Mouse (Mus musculus): ENCODE data around the gene Inpp5a. TPM values are rescaled to one million over a fixed set of nuclear protein-coding genes. Genes with fewer than 3 reads are reported as not detected.

Inpp5a gene
- polyA plus RNA-seq, 1 experiment from 2014 or later: 29.1 TPM

DNA sequence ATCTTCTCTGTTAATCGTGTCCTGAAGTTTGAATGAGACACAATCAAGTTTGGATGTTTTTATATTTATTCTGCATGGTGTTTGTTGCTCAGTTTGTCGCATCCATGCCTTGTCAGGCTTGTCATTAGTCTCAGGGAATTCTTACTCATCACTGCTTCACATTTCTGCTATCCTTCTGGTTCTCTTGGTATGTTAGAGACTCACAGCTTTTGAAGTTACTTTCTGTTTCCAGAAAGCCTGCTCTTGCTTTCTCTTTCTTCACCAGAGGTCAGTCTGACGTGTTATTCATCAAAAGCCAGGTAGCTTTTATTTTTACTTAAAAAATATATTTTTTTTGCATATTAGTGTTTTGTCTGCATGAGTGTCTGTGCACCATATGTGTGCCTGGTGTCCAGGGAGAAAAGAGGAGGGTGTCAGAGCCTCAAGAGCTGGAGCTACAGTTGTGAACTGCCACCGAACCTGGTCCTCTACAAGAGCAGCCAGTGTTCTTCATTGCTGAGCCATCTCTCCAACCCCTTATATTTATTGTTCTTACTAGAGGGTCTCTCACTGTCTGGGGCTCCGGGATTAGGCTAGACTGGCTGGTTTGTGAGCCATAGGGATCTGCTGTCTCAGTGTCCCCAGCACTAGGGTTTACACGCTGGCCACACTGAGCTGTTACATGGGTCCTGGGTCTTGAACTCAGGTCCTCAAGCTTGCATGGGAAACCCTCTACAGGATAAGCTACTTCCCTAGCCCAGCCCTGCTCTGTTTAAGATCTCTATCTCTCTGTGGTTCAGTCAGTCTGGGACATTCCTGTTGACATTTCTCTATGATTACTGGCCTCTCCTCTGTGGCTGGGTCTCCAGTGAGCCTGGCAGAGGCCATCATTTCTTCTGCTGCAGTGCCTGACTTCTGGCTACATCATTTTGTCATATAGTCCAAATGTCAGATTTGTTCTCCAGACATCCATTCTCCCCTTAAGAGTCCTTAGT, 51.3 kb downstream of the Inpp5a start:
- no peaks in the 10 kb centered on the region for H3K9me3 ChIP-seq (ENCODE audit: control insufficient read depth)
- H3K4me1 ChIP-seq (replicated peaks; ENCODE audit: control insufficient read depth, insufficient read depth, low read length): peaks cover 15% of the 10 kb centered on the region; the same call in 1 of the 2 replicates
- 80% methylated on average over 6 of the region's 6 CpGs for WGBS
- no peaks in the 10 kb centered on the region for H3K27me3 ChIP-seq (replicated peaks; ENCODE audit: control insufficient read depth, insufficient read depth, low read length)
- no peak overlapping the region for H3K9ac ChIP-seq (ENCODE audit: low read depth, low read length)
- no peak overlapping the region for H3K4me3 ChIP-seq (ENCODE audit: low read depth, low read length)
- ATAC-seq: no peak
- no peak overlapping the region for H3K4me2 ChIP-seq (replicated peaks; ENCODE audit: low read depth)
- H3K27ac ChIP-seq (ENCODE audit: low read depth, low read length): no peak overlapping the region
- no peak for TF ChIP-seq CTCF (IDR thresholded peaks at IDR 0.05; ENCODE audit: low read depth)
- H3K36me3 ChIP-seq (ENCODE audit: control insufficient read depth, insufficient read depth): no peaks in the 10 kb centered on the region

DNA sequence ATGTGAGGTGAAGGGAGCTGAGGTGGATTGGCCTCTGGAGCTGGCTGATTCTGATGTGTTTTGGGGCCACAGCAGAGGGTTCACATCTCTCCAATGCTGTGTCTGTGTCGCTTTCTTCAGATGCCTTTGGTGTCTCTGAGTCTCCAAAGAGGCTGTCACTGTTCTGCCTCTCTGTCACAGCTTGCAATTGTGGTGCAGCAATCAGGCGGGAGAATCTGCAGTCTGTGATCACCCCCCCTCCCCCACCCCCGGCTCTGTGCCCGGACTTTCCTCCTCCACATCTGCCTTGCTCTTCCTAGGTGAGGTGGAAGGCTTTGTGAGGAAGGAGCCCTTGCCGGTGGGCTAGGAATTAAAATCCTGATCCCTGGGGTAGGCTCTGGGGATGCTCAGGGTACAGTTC, 52.1 kb downstream of the Inpp5a start:
- Histone ChIP-seq H3K9me3 (ENCODE audit: control insufficient read depth) (no peaks in the 10 kb centered on the region), H3K4me1 (replicated peaks; ENCODE audit: control insufficient read depth, insufficient read depth, low read length) (peaks cover 15% of the 10 kb centered on the region; the same call in 1 of the 2 replicates), H3K27ac (ENCODE audit: low read depth, low read length) (no peak overlapping the region), H3K4me2 (replicated peaks; ENCODE audit: low read depth) (no peak overlapping the region), H3K36me3 (ENCODE audit: control insufficient read depth, insufficient read depth) (no peaks in the 10 kb centered on the region), H3K27me3 (replicated peaks; ENCODE audit: control insufficient read depth, insufficient read depth, low read length) (no peaks in the 10 kb centered on the region), H3K4me3 (ENCODE audit: low read depth, low read length) (no peak overlapping the region), H3K9ac (ENCODE audit: low read depth, low read length) (no peak overlapping the region)
- ATAC-seq: no peak
- WGBS: 39% methylated on average over 5 of the region's 5 CpGs
- TF ChIP-seq CTCF (IDR thresholded peaks at IDR 0.05; ENCODE audit: low read depth): no peak

- no peaks in the 10 kb centered on the region for H3K27me3 ChIP-seq (replicated peaks; ENCODE audit: control insufficient read depth, insufficient read depth, low read length)
- TF ChIP-seq CTCF (IDR thresholded peaks at IDR 0.05; ENCODE audit: low read depth): peak; percentile 56
- H3K9me3 ChIP-seq (ENCODE audit: control insufficient read depth): no peaks in the 10 kb centered on the region
- no peak overlapping the region for H3K4me2 ChIP-seq (replicated peaks; ENCODE audit: low read depth)
- no peaks in the 10 kb centered on the region for H3K36me3 ChIP-seq (ENCODE audit: control insufficient read depth, insufficient read depth)
- 68% methylated on average over 10 of the region's 10 CpGs for WGBS
- no peak overlapping the region for H3K9ac ChIP-seq (ENCODE audit: low read depth, low read length)
- H3K4me1 ChIP-seq (replicated peaks; ENCODE audit: control insufficient read depth, insufficient read depth, low read length): peaks cover 15% of the 10 kb centered on the region; the same call in 1 of the 2 replicates
- H3K27ac ChIP-seq (ENCODE audit: low read depth, low read length): peak overlapping the region; percentile 15; the same call in 1 of the 2 replicates
- H3K4me3 ChIP-seq (ENCODE audit: low read depth, low read length): no peak overlapping the region
- peak; percentile 28 for ATAC-seq
Observed at GRCm38 (mm10) chr7:139441761-139442211, 52.9 kb downstream of the Inpp5a start.

- H3K27ac ChIP-seq (ENCODE audit: low read depth, low read length): no peak overlapping the region
- no peaks in the 10 kb centered on the region for H3K9me3 ChIP-seq (ENCODE audit: control insufficient read depth)
- H3K9ac ChIP-seq (ENCODE audit: low read depth, low read length): no peak overlapping the region
- no peak overlapping the region for H3K4me2 ChIP-seq (replicated peaks; ENCODE audit: low read depth)
- no peak for TF ChIP-seq CTCF (IDR thresholded peaks at IDR 0.05; ENCODE audit: low read depth)
- H3K4me3 ChIP-seq (ENCODE audit: low read depth, low read length): no peak overlapping the region
- 77% methylated on average over 8 of the region's 8 CpGs for WGBS
- no peaks in the 10 kb centered on the region for H3K27me3 ChIP-seq (replicated peaks; ENCODE audit: control insufficient read depth, insufficient read depth, low read length)
- H3K36me3 ChIP-seq (ENCODE audit: control insufficient read depth, insufficient read depth): peaks cover 6% of the 10 kb centered on the region; the same call in 1 of the 2 replicates
- no peak for ATAC-seq
- peaks cover 15% of the 10 kb centered on the region; the same call in 1 of the 2 replicates for H3K4me1 ChIP-seq (replicated peaks; ENCODE audit: control insufficient read depth, insufficient read depth, low read length)
Observed at GRCm38 (mm10) chr7:139445621-139446020, 56.7 kb downstream of the Inpp5a start.

DNA sequence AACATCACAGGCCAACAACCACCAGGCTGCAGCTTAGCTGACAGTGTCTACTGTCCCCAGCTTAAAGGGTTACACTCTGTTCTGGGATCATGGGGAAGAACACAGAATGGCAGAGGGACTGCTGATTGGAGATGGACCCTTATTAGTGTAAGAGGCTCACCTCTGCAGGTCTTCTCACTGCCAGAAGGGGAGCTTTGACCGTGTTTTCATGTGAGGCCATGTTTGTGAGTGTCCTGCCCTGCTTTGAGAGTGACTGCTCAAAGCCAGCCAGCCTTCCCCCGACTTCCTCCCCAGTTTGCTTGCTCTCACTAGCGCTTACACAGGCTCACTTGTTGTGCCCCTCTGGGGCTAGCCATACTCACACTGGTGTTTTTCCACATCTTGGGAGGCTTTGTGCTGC, 58.5 kb downstream of the Inpp5a start:
- ATAC-seq: no peak
- Histone ChIP-seq H3K4me3 (ENCODE audit: low read depth, low read length) (no peak overlapping the region), H3K36me3 (ENCODE audit: control insufficient read depth, insufficient read depth) (peaks cover 6% of the 10 kb centered on the region; the same call in 1 of the 2 replicates), H3K4me2 (replicated peaks; ENCODE audit: low read depth) (no peak overlapping the region), H3K27ac (ENCODE audit: low read depth, low read length) (no peak overlapping the region), H3K4me1 (replicated peaks; ENCODE audit: control insufficient read depth, insufficient read depth, low read length) (0 out of 2 replicates have a peak, but pooled peaks cover 10% of the 10 kb centered on the region), H3K9ac (ENCODE audit: low read depth, low read length) (no peak overlapping the region), H3K9me3 (ENCODE audit: control insufficient read depth) (no peaks in the 10 kb centered on the region), H3K27me3 (replicated peaks; ENCODE audit: control insufficient read depth, insufficient read depth, low read length) (no peaks in the 10 kb centered on the region)
- no peak for TF ChIP-seq CTCF (IDR thresholded peaks at IDR 0.05; ENCODE audit: low read depth)
- WGBS: 74% methylated on average over 3 of the region's 3 CpGs

DNA sequence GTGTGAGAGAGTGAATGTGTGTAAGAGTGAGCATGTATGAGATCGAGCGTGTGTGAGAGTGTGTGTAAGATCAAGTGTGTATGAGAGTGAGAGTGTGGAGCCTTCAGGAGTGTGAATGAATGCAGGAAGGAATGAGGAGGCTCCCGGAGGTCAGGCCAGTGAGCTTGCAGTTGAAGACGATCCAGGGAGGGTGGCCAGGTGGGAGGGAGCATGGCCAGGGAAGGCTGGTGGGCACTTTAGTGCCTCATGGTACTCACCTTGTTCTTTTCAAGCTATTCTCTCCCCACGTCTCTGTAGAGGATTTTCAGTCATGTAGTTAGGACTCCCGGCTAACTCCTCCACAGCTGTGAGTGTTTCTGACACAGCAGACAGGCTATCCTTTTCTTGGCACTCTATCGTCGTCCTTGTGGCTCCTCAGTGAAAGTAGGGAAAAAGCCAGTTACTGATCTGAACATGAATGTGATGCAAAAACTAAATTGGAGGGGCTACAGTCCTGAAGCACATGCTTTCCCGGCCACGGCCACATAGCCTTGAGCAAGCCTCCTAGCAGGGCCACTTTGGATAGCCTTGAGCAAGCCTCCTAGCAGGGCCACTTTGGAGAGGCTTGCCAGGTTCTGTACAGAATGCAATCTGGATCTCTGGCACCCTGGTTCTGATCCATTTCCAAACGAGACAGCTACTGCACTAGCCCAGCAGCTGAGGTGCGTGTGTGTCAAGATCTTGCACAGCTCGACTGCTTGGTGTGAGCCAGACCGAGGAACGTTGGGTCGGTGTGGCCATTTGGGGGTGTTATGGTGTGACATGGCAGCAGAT, 61.5 kb downstream of the Inpp5a start:
- Histone ChIP-seq H3K4me3 (ENCODE audit: low read depth, low read length) (no peak overlapping the region), H3K9ac (ENCODE audit: low read depth, low read length) (no peak overlapping the region), H3K36me3 (ENCODE audit: control insufficient read depth, insufficient read depth) (peaks cover 6% of the 10 kb centered on the region; the same call in 1 of the 2 replicates), H3K4me2 (replicated peaks; ENCODE audit: low read depth) (no peak overlapping the region), H3K27me3 (replicated peaks; ENCODE audit: control insufficient read depth, insufficient read depth, low read length) (no peaks in the 10 kb centered on the region), H3K27ac (ENCODE audit: low read depth, low read length) (no peak overlapping the region), H3K9me3 (ENCODE audit: control insufficient read depth) (no peaks in the 10 kb centered on the region), H3K4me1 (replicated peaks; ENCODE audit: control insufficient read depth, insufficient read depth, low read length) (0 out of 2 replicates have a peak, but pooled peaks cover 15% of the 10 kb centered on the region)
- WGBS: 81% methylated on average over 16 of the region's 16 CpGs
- no peak for TF ChIP-seq CTCF (IDR thresholded peaks at IDR 0.05; ENCODE audit: low read depth)
- ATAC-seq: no peak

All from intestine, postnatal 0 days (tissue).